Mouse (Mus musculus) bone marrow, adult 2 months (tissue): ENCODE results near the gene Padi4. TPM values are rescaled to one million over a fixed set of nuclear protein-coding genes. Genes with fewer than 3 reads are reported as not detected.
A peak's percentile ranks its signal among the peaks of the same experiment; 100 is the strongest.

Source experiments
- H3K27ac ChIP-seq: fragments of 200-500 bp; 2 replicates; pipeline ENCODE4 v1.5.1; 2012; ENCODE audit warnings: low read depth, mild to moderate bottlenecking, control low read depth, inconsistent platforms, low read length; ENCODE audit not compliant: control insufficient read depth, poor library complexity, insufficient read depth
- H3K4me1 ChIP-seq: fragments of 200-500 bp; 2 replicates; pipeline ENCODE4 v1.6.1; 2011; ENCODE audit warnings: low read length; ENCODE audit not compliant: control insufficient read depth, insufficient read depth
- H3K4me3 ChIP-seq: fragments of 200-500 bp; replicated peaks from 2 replicates; pipeline ENCODE3; 2011; ENCODE audit warnings: mild to moderate bottlenecking, low read depth, low read length, control low read depth; ENCODE audit not compliant: control insufficient read depth
- CTCF ChIP-seq: fragments of 200-500 bp; IDR thresholded peaks from 2 replicates; pipeline ENCODE4 v1.5.1; 2011; ENCODE audit warnings: low read length, control low read depth; ENCODE audit not compliant: control insufficient read depth, insufficient read depth
- POLR2A ChIP-seq: fragments of 200-500 bp; IDR thresholded peaks from 2 replicates; pipeline ENCODE4 v1.6.1; 2011; ENCODE audit warnings: low read depth, mild to moderate bottlenecking, control low read depth, low read length, borderline replicate concordance; ENCODE audit not compliant: control insufficient read depth
- WGBS: fragments of 180-500 bp; shearing (Covaris S2); methylation state at CpG from one replicate; pipeline ENCODE4 v1.1.7; 2018; 5-methylcytosine and 5-hydroxymethylcytosine counted together
- polyA plus RNA-seq: library from polyadenylated mRNA; stranded (reverse); fragments of >200 nt; gene quantifications from 2 replicates; pipeline ENCODE4 v1.2.4, GENCODE M21; 2011; ENCODE audit warnings: low replicate concordance; ENCODE audit not compliant: missing spikeins, insufficient read depth, insufficient read length

Gene Padi4
- polyA plus RNA-seq, 1 experiment: 60.1 TPM

DNA sequence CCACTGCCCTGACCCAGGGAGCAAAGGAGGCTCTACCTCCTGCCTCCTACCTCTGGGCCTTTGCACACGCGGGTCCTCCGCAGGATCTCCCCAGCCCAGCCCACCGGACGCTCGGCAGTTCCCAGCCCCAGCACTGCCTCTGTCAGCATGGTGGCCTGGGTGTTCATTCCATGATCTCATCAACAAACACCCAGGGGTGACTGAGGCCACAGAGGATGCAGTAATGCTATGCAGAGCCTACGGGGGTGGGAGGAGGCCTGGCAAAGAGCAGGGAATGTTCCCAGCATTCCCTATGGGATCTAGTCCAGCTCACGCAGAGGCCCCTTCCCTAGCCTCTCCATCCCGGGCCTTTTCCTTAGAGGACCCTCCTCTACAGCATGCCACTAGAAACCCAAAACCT lies 20.6 kb upstream of the Padi4 start:
- whole genome bisulfite sequencing: 86% methylated on average over 9 of the region's 9 CpGs
- no peak overlapping the region for H3K27ac ChIP-seq
- H3K4me1 ChIP-seq: peaks cover 2% of the 10 kb centered on the region
- no peak overlapping the region for H3K4me3 ChIP-seq
- TF ChIP-seq CTCF (no peak), POLR2A (no peak)

DNA sequence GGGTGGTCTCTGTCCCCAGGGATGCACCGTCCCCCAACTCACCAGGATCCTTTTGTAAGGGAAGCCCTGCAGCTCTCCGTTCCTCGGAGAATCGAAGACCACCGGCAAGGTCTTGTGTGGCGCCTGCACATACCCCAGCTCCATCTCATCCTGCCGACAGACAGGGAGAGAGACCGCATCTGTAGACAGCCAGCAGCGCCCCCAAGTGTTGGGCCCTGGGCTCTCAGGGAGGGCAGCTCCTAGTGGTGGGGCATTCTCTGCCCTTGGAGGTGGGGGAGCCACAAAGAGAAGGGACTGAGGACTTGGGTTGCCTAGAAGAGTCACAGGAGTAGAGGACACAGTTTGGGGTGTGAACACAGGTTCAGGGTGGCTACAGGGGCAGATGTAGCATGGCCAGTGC lies 19.8 kb upstream of the Padi4 start:
- TF ChIP-seq CTCF (peak; percentile 62), POLR2A (no peak)
- Histone ChIP-seq H3K4me3 (no peak overlapping the region), H3K4me1 (peaks cover 2% of the 10 kb centered on the region), H3K27ac (no peak overlapping the region)
- 78% methylated on average over 9 of the region's 9 CpGs for WGBS

DNA sequence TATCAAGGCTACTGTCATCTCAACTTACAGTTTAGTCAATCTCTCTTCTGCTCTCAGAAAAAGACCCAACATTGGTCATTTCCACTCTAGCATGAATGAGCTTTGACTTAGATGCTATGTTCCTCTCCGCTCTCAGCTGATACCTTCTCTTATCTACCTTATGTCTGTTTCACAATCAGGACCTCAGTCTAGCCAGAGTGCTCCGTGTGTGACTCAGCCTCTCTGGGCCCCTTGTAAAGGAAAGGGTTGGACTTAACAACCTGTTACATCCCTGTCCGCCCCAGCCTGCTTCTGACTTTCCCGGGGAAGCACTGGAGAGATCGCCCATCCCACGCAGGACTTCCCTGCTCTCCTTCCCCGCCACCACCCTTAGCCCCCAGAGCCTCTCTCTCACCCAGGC lies 18.5 kb upstream of the Padi4 start:
- peaks cover 2% of the 10 kb centered on the region for H3K4me1 ChIP-seq
- no peak overlapping the region for H3K4me3 ChIP-seq
- 78% methylated on average over 7 of the region's 7 CpGs for WGBS
- no peak overlapping the region for H3K27ac ChIP-seq
- TF ChIP-seq POLR2A (no peak), CTCF (no peak)

DNA sequence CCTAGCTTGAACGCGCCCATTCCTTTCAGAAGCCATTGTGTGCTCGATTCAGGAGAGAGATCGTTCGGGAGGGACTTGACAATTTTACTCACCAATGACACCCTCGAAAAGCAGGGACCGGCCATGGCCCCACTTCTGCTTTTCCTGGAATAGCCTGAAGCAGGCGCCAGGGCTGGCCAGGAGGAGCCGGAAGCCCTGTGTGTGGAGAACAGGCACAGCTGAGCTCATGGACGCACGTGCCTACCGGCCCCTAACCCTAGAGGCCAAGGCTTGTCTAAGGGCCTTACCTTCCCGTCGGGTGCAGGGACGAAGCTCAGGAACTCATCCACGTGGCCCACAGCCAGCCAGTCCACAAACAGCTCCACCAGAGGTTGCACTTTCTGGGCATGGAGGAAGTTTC lies 17.0 kb upstream of the Padi4 start:
- Histone ChIP-seq H3K27ac (no peak overlapping the region), H3K4me3 (no peak overlapping the region), H3K4me1 (peaks cover 2% of the 10 kb centered on the region)
- TF ChIP-seq POLR2A (no peak), CTCF (no peak)
- 63% methylated on average over 16 of the region's 16 CpGs for WGBS

DNA sequence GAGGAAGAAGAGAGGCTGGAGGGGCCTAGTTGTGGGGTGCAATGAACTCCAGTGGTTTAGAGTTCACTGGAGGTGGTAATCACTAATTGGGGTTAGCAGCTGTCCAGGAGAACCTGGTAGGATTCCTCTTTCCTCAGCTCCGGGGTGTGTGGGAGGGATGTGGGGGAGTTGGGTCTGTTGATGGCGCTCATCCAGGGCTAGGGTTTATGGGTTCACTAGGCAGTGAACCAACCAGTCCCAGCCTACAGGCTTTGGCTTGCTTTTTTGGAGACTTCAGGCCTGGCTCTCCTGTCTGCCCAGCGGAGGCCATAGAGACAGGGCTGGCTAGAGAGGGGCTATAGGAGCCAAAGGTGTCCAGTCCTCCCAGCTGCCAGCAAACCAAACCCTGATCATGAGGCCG lies 15.9 kb upstream of the Padi4 start:
- Histone ChIP-seq H3K4me1 (peaks cover 2% of the 10 kb centered on the region), H3K27ac (no peak overlapping the region), H3K4me3 (no peak overlapping the region)
- TF ChIP-seq CTCF: no peak
- no peak for TF ChIP-seq POLR2A
- 84% methylated on average over 4 of the region's 4 CpGs for WGBS

DNA sequence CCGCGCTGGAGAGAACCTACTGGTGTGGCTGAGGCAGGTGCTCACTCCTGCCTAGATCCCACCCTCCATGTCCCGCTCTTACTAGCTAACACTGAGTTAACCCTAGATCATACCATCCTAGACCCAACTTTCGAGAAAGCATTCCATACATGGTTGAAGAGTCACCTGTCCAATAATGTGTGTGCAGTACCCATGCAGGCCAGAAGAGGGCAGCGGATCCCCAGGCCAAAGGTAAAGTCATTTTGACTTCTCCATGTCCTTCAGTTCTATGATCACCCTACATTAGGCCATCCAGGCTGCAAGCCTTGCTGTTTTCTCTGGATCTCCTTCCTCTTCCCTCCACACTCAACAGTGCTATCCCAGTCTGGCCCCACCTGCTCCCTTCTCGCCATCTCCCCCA lies 14.9 kb upstream of the Padi4 start:
- Histone ChIP-seq H3K4me1 (peaks cover 2% of the 10 kb centered on the region), H3K4me3 (peak overlapping the region; percentile 49), H3K27ac (peak overlapping the region; percentile 96)
- no peak for TF ChIP-seq POLR2A
- peak; percentile 95 for TF ChIP-seq CTCF
- WGBS: 56% methylated on average over 6 of the region's 6 CpGs

DNA sequence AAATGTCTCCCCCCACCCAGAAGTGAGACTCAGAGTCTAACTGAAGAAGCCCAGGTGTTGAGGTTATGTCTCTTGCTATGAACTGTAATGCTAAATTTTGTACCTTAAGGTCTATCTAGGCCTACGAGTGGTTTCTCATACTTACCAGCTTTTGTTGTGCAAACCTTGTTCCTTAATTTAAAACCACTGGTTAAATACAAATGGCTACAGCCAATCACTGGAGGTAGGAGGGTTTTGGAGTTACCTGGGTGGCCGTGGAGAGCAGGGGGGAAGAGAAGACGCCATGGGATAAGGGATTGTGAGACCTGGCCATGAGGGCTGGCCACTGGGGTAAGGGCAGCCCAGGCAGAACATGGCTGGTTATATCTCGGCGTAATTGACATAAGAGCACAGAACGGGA lies 14.2 kb upstream of the Padi4 start:
- WGBS: 24% methylated on average over 6 of the region's 6 CpGs
- Histone ChIP-seq H3K4me3 (peak overlapping the region; percentile 49), H3K27ac (peak overlapping the region; percentile 96), H3K4me1 (peaks cover 2% of the 10 kb centered on the region)
- TF ChIP-seq POLR2A (no peak), CTCF (no peak)

DNA sequence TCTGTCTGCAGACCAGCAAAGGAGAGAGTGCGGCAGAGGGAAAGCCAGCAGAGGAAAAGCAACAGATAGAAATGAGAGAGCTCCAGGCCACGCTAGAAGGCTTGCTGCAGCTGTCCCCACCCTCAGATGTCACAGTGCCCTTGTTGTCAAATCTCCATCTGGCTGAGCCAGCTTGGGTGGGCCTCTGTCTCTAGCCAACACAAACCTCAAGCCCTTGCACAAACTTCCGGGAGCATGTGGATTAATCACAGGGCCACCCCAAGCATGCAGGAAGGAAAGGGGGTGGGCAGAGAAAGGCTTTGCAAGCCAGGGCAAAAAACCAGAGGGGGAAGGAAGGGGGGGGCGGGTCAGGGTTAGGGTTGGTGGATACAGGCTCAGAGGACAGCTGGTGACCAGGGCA lies 13.4 kb upstream of the Padi4 start:
- WGBS: 4% methylated on average over 4 of the region's 4 CpGs
- TF ChIP-seq POLR2A (no peak), CTCF (no peak)
- no peak overlapping the region for H3K4me3 ChIP-seq
- H3K27ac ChIP-seq: peak overlapping the region; percentile 96
- peaks cover 3% of the 10 kb centered on the region for H3K4me1 ChIP-seq

DNA sequence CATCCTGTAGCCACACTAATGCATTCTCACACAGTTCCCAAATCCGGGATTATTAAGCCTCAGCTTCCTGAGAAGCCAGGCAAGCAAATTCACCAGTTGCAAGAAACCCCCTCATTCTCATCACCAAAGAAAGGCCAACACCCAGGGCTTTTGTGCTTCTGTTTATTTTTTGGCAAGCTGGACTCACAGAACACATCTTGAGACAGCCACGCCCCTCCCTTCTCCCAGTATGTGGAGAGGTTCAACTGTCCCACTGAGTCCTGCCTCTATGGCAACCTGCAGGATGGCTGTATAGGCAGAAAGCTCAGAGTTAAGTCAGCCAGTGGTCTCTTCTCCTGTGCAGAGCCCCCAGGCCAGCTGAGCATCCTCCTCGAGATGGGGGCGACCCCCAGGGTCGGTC lies 11.2 kb upstream of the Padi4 start:
- no peak for TF ChIP-seq CTCF
- 84% methylated on average over 5 of the region's 5 CpGs for WGBS
- Histone ChIP-seq H3K4me1 (peaks cover 3% of the 10 kb centered on the region; the same call in 1 of the 2 replicates), H3K27ac (no peak overlapping the region), H3K4me3 (no peak overlapping the region)
